Mouse (Mus musculus) midbrain, embryonic 15.5 days (tissue): ENCODE results near the gene Ttc7b. TPM values are rescaled to one million over a fixed set of nuclear protein-coding genes. Genes with fewer than 3 reads are reported as not detected.
A peak's percentile ranks its signal among the peaks of the same experiment; 100 is the strongest.

Experiments
- ATAC-seq: fragments of 200-750 bp; cut with Nextera tagmentation; replicated peaks from 2 replicates; pipeline ENCODE4 v1.8.0; 2017; ENCODE audit warnings: moderate TSS enrichment
- H3K27ac ChIP-seq: fragments of 300-500 bp; sonication (generic); 2 replicates; pipeline ENCODE4 v1.5.1; 2015; ENCODE audit warnings: mild to moderate bottlenecking, inconsistent platforms
- H3K27me3 ChIP-seq: fragments of 300-500 bp; sonication (generic); replicated peaks from 2 replicates; pipeline ENCODE4 v1.6.1; 2015; ENCODE audit warnings: inconsistent platforms
- H3K36me3 ChIP-seq: fragments of 300-500 bp; sonication (generic); replicated peaks from 2 replicates; pipeline ENCODE4 v1.6.1; 2015; ENCODE audit warnings: inconsistent platforms
- H3K4me1 ChIP-seq: fragments of 300-500 bp; sonication (generic); 2 replicates; pipeline ENCODE4 v1.6.1; 2015; ENCODE audit warnings: inconsistent platforms
- H3K4me2 ChIP-seq: fragments of 300-500 bp; sonication (generic); 2 replicates; pipeline ENCODE4 v1.6.1; 2015; ENCODE audit warnings: inconsistent platforms, mild to moderate bottlenecking, moderate library complexity
- H3K4me3 ChIP-seq: fragments of 300-500 bp; sonication (generic); 2 replicates; pipeline ENCODE4 v1.5.1; 2015; ENCODE audit warnings: mild to moderate bottlenecking, inconsistent platforms
- H3K9ac ChIP-seq: fragments of 300-500 bp; sonication (generic); 2 replicates; pipeline ENCODE4 v1.6.1; 2015; ENCODE audit warnings: mild to moderate bottlenecking, inconsistent platforms
- H3K9me3 ChIP-seq: fragments of 300-500 bp; sonication (generic); 2 replicates; pipeline ENCODE4 v1.6.1; 2016; ENCODE audit warnings: inconsistent platforms
- WGBS: fragments of 180-500 bp; shearing (Covaris S2); methylation state at CpG from one replicate; pipeline ENCODE4 v1.1.7; 2015; ENCODE audit warnings: mixed read lengths; 5-methylcytosine and 5-hydroxymethylcytosine counted together
- polyA plus RNA-seq: library from polyadenylated mRNA; unstranded; fragments of >200 nt; fragmentation: Nextera tagmentation; extraction: Ambion mirVana; gene quantifications from 2 replicates; pipeline ENCODE4 v1.2.1, GENCODE M21; 2015

The Ttc7b gene
- polyA plus RNA-seq, 1 experiment from 2014 or later: 9.7 TPM

- Histone ChIP-seq H3K4me3 (no peak overlapping the region), H3K4me2 (no peak overlapping the region), H3K27ac (peak overlapping the region; percentile 65; the same call in 1 of the 2 replicates), H3K36me3 (no peaks in the 10 kb centered on the region), H3K9me3 (no peaks in the 10 kb centered on the region), H3K9ac (no peak overlapping the region), H3K4me1 (peaks cover 36% of the 10 kb centered on the region), H3K27me3 (no peaks in the 10 kb centered on the region)
- ATAC-seq: no peak
- 74% methylated on average over 4 of the region's 4 CpGs for WGBS
These were observed 239.4 kb downstream of the Ttc7b start for GRCm38 (mm10) chr12:100280972-100281794.

- Histone ChIP-seq H3K27me3 (no peaks in the 10 kb centered on the region), H3K4me3 (no peak overlapping the region), H3K36me3 (no peaks in the 10 kb centered on the region), H3K9me3 (no peaks in the 10 kb centered on the region), H3K4me2 (no peak overlapping the region), H3K9ac (no peak overlapping the region), H3K4me1 (peaks cover 42% of the 10 kb centered on the region), H3K27ac (no peak overlapping the region)
- no peak for ATAC-seq
- 72% methylated on average over 4 of the region's 4 CpGs for WGBS
These were observed 240.7 kb downstream of the Ttc7b start for GRCm38 (mm10) chr12:100279898-100280297.

- 0 out of 2 replicates have a peak, but pooled peaks have one; percentile 5 for ATAC-seq
- no peaks in the 10 kb centered on the region for H3K27me3 ChIP-seq
- H3K36me3 ChIP-seq: no peaks in the 10 kb centered on the region
- H3K9ac ChIP-seq: no peak overlapping the region
- no peak overlapping the region for H3K4me2 ChIP-seq
- H3K4me3 ChIP-seq: no peak overlapping the region
- peaks cover 42% of the 10 kb centered on the region for H3K4me1 ChIP-seq
- no peak overlapping the region for H3K27ac ChIP-seq
- 40% methylated on average over 8 of the region's 8 CpGs for WGBS
- H3K9me3 ChIP-seq: no peaks in the 10 kb centered on the region
These were observed 242.3 kb downstream of the Ttc7b start for GRCm38 (mm10) chr12:100278358-100278757.

GRCm38 (mm10) chr12:100277534-100277905 lies 243.1 kb downstream of the Ttc7b start:
- ATAC-seq: no peak
- H3K27ac ChIP-seq: no peak overlapping the region

GRCm38 (mm10) chr12:100276607-100277533 lies 243.8 kb downstream of the Ttc7b start:
- no peaks in the 10 kb centered on the region for H3K27me3 ChIP-seq
- H3K9me3 ChIP-seq: no peaks in the 10 kb centered on the region
- no peaks in the 10 kb centered on the region for H3K36me3 ChIP-seq
- ATAC-seq: peak; percentile 64
- H3K4me1 ChIP-seq: peaks cover 31% of the 10 kb centered on the region
- peak overlapping the region; percentile 62 for H3K27ac ChIP-seq
- no peak overlapping the region for H3K4me3 ChIP-seq
- WGBS: 30% methylated on average over 20 of the region's 20 CpGs
- no peak overlapping the region for H3K9ac ChIP-seq
- H3K4me2 ChIP-seq: 0 out of 2 replicates have a peak overlapping the region, but pooled peaks have one; percentile 10

More at GRCm38 (mm10) chr12:100277534-100277905, 243.1 kb downstream of the Ttc7b start:
- Histone ChIP-seq H3K4me3 (no peak overlapping the region), H3K9me3 (no peaks in the 10 kb centered on the region), H3K4me2 (no peak overlapping the region), H3K36me3 (no peaks in the 10 kb centered on the region), H3K27me3 (no peaks in the 10 kb centered on the region), H3K4me1 (peaks cover 37% of the 10 kb centered on the region), H3K9ac (no peak overlapping the region)
- WGBS: 75% methylated on average over 3 of the region's 3 CpGs

DNA sequence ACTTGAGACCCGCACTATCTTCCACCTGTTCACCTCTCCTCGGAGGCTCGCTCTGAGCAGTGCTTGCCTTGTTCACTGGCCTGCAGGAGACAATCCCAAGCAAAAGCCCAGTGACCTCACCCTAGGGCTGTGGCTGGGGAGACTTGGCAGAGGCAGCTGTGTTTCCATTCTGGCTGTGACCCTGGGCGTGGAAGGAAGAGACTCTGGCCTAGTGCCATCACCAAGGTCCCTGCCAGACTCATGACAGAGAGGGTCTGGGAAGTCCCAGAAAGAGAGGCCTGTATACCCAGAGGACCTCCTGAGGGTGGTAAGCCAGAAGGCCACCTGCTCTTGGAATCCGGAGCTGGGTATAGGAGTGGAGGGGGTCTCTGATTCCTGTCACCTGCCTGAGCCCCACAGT lies 244.8 kb downstream of the Ttc7b start:
- no peak overlapping the region for H3K4me3 ChIP-seq
- H3K4me1 ChIP-seq: peaks cover 24% of the 10 kb centered on the region
- no peaks in the 10 kb centered on the region for H3K9me3 ChIP-seq
- H3K36me3 ChIP-seq: no peaks in the 10 kb centered on the region
- no peak overlapping the region for H3K4me2 ChIP-seq
- peak overlapping the region; percentile 62 for H3K27ac ChIP-seq
- no peak; the same call in 1 of the 2 replicates for ATAC-seq
- no peak overlapping the region for H3K9ac ChIP-seq
- H3K27me3 ChIP-seq: no peaks in the 10 kb centered on the region
- WGBS: 71% methylated on average over 5 of the region's 5 CpGs

DNA sequence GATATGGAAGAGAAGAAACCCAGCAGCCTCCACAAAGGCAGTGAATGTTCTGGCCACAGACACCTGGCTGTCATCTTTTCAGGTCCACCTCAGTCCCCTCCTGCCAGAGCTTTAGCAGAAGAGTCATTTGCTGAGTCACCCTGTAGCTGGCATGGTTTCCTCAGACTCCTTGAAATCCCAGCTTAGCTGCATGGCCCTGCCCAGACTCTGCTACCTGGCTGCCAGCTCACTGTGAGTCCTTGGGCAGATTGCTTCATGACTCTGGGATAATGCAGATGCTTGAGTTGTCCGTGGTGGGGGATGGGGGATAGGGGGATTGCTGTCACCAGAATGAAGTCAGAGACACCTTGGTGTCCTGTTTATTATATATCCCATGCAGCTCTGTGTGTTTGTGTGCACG lies 247.6 kb downstream of the Ttc7b start:
- Histone ChIP-seq H3K4me1 (peaks cover 16% of the 10 kb centered on the region), H3K27me3 (no peaks in the 10 kb centered on the region), H3K4me2 (no peak overlapping the region), H3K27ac (no peak overlapping the region), H3K9ac (no peak overlapping the region), H3K9me3 (no peaks in the 10 kb centered on the region), H3K36me3 (no peaks in the 10 kb centered on the region), H3K4me3 (no peak overlapping the region)
- ATAC-seq: no peak
- WGBS: 85% methylated on average over 2 of the region's 2 CpGs

- H3K4me2 ChIP-seq: no peak overlapping the region
- peaks cover 18% of the 10 kb centered on the region for H3K4me1 ChIP-seq
- ATAC-seq: no peak
- H3K27me3 ChIP-seq: no peaks in the 10 kb centered on the region
- no peak overlapping the region for H3K9ac ChIP-seq
- 89% methylated on average over 9 of the region's 9 CpGs for WGBS
- H3K9me3 ChIP-seq: no peaks in the 10 kb centered on the region
- no peaks in the 10 kb centered on the region for H3K36me3 ChIP-seq
- H3K27ac ChIP-seq: no peak overlapping the region
- H3K4me3 ChIP-seq: no peak overlapping the region
These were observed 250.5 kb downstream of the Ttc7b start for GRCm38 (mm10) chr12:100269967-100270662.

- 25% methylated on average over 6 of the region's 6 CpGs for WGBS
- no peak overlapping the region for H3K4me3 ChIP-seq
- no peaks in the 10 kb centered on the region for H3K27me3 ChIP-seq
- no peak for ATAC-seq
- no peak overlapping the region for H3K4me2 ChIP-seq
- H3K36me3 ChIP-seq: no peaks in the 10 kb centered on the region
- H3K4me1 ChIP-seq: peaks cover 20% of the 10 kb centered on the region
- no peak overlapping the region for H3K27ac ChIP-seq
- H3K9me3 ChIP-seq: no peaks in the 10 kb centered on the region
- no peak overlapping the region for H3K9ac ChIP-seq
These were observed 252.6 kb downstream of the Ttc7b start for GRCm38 (mm10) chr12:100268011-100268410.

DNA sequence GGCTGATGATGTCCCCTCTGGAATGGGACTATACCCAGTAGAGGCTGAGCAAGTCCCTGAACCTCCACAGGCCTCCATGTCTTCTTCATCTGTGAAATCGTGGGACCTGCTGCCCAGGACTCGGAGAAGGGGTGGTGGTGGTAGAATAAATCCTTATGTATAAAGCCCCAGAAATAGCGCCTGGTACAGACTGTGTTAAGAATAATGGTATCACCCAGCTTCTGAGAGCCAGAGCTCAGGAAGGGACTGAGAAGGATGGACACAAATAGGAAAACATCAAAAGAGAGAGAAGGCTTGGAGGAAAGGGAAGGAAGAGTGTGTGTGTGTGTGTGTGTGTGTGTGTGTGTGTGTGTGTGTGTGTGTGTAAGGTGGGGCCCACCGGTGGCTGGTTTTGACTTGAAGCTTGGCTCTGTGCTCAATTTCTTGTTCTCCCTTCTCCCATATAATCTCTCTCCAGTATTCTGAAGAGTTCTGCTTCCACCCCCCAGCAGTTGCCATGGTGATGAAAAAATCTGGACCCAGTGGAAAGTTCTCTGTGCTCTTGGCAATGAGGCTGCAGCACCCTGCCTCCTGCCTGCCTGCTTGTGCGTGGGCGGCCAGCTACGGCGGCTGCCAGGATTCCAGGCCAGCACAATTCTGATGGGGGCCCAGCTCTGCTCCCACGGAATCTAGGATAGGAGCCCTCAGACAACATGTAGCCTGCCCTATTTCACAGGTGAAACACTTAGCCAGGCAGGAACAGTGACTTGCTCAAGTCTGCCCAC lies 254.9 kb downstream of the Ttc7b start:
- peak; percentile 82 for ATAC-seq
- Histone ChIP-seq H3K4me3 (no peak overlapping the region), H3K9me3 (no peaks in the 10 kb centered on the region), H3K4me1 (peaks cover 20% of the 10 kb centered on the region), H3K4me2 (no peak overlapping the region; the same call in 1 of the 2 replicates), H3K27ac (peak overlapping the region; percentile 75), H3K27me3 (no peaks in the 10 kb centered on the region), H3K36me3 (no peaks in the 10 kb centered on the region), H3K9ac (no peak overlapping the region)
- 33% methylated on average over 9 of the region's 9 CpGs for WGBS

DNA sequence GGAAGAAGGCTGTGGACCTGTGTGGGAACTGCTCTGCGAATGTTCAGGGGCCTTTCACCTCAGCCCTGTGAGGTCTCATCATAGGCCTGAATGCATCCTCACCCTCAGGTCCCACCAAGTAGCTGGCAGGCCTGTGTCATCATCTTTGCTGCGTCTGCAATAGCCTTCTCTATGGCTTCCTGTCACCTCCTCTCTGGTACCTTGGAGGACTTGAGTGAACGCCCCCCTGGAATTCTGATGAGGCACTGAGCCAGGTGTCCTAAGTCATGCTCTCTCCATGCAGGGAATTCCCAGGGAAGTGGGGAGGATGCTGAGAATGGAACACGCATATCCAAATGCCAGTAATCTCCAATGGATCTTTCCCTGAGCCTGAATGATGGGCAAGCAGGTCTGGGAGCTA lies 255.7 kb downstream of the Ttc7b start:
- 0 out of 2 replicates have a peak, but pooled peaks have one; percentile 5 for ATAC-seq
- H3K27me3 ChIP-seq: no peaks in the 10 kb centered on the region
- H3K9ac ChIP-seq: no peak overlapping the region
- H3K27ac ChIP-seq: peak overlapping the region; percentile 75; the same call in 1 of the 2 replicates
- no peak overlapping the region for H3K4me3 ChIP-seq
- no peaks in the 10 kb centered on the region for H3K9me3 ChIP-seq
- no peak overlapping the region for H3K4me2 ChIP-seq
- peaks cover 20% of the 10 kb centered on the region for H3K4me1 ChIP-seq
- H3K36me3 ChIP-seq: no peaks in the 10 kb centered on the region
- WGBS: 86% methylated on average over 4 of the region's 4 CpGs
